Mouse (Mus musculus): ENCODE results near the gene Pram1. TPM values are rescaled to one million over a fixed set of nuclear protein-coding genes. Genes with fewer than 3 reads are reported as not detected.

Pram1 gene
- total RNA-seq, 2 experiments from 2014 or later = 0.60 TPM; not detected in 1

DNA sequence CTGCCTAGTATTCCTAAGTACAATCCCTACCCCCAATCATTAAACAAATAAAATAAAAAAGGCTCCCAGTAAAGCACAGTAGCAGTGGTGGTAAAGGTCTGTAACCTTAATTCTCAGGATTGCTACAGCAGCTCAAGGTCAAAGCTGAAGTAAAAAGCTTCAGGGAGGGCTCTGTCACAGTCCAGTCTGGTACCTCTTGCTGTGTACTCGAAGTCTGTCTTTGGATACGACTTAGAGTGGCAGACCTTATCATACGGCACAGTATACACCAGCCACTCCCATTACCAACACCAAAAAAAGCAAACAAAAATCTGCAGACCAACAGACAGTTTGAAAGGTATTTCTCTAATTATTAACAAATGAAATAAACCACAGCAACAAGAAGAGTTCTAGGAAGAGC, 29.0 kb downstream of the Pram1 start:
- no peak for DNase-seq (ENCODE audit: low spot score in 2 of 2)

DNA sequence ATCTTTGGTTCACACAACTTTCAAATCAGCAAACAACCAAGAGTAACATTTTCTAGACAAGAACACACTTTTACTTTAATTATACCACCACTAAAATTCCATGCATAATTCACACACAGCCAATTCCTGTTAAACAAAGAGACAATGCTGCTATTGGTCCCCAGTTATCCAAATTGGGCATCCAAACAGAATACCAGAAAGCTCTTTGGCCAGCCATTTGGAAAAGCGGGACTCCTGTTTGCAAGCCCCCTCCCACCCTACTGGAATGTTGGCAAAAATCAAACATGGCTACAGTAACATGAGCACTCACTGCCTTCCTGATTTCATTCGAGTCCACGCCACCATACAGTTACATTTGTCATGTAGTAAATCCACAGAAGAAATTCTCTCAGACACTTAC, 31.8 kb downstream of the Pram1 start:
- no peak for DNase-seq (ENCODE audit: low spot score in 2 of 2)

DNA sequence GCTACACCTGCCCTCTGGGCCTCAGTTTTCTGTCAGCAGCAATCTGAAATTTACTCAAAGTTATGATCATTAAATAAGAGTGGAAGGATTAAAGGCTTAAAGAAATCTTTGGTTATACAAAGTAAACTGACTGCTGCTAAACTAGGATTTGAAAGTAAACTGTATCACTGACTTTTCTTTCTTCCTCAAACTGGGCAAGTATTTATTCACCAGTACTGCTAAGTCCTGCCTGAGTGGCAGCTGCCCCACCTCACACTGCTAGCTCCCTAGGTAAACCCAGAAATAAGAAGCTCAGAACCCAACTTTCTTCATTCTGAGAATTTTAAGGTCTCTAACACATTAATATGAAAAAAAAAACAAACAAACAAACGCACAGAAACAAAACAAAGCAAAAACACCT, 36.0 kb downstream of the Pram1 start:
- no peak for DNase-seq (ENCODE audit: low spot score in 2 of 2)

DNA sequence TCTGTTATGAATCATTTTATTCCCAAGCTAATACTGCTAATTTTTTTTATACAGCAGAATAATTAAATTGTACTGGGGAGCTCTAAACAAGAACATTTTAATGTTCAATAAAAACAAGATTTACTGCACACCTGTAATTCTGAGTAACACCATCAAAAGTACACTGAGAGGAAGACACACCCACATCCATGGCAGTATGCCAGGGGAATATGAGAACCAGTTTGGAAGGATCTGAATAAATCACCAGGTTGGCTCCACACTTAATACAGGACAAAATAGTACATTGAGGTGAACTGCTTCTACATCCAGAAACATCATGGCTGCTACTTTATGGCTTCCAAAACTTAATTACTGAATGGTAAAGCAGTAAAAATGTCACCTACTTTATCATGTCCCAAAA, 37.6 kb downstream of the Pram1 start:
- no peak for DNase-seq (ENCODE audit: low spot score in 2 of 2)

DNA sequence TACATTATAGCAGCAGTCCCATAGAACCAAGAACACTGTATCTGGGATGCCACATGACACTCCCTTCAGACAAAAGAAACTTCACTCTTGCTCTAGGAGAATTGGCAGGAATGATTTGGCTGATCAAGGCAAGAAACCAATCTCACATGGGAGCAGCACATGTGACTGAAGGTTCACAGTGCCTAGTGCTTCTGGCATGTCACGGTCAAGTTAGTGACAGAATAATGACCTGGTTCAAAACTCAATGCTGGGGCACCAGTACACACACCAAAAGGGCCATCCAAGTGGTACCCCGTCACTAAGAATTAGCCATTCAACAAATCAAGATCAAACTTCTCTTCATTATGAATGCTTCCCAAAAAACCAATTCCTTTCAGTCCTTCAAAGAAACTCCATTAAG, 38.2 kb downstream of the Pram1 start:
- DNase-seq (ENCODE audit: low spot score in 2 of 2) = no peak

DNA sequence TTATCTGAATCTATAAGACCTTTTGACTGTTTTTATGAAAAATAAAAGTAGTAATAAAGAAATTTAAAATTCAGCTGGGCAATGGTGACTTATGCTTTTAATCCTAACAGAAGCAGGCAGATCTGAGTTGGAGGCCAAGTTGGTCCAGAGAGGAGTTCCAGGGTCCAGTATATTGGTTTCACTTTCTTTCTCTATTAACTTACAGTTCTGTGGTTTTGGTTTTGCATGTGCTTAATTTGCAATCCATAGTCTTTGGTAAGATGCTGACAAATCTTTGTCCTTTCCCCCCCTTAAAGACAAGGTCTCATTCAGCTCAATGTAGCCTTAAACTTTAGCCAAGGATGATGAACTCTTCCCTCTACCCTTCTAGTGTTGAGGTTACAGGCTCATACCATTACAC, 40.9 kb downstream of the Pram1 start:
- DNase-seq (ENCODE audit: low spot score in 2 of 2) = no peak

DNA sequence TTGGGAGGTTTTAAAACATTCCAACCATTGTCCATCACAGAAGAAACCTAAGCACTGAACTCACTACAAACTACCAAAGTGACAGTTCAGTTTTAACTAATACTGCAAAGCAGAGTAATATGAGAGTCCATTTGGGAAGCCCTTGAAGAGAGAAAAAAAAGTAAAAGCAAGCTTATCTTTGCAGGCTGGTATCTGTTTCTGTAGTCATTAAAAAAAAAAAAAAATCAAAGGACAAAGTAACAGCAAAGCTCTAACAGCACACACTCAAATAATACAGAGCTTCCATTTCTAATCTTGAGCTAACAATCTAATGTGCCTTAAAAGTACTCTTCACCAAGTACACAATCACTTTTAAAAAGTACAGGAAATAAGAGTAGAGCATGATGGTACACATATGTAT, 43.9 kb downstream of the Pram1 start:
- no peak for DNase-seq (ENCODE audit: low spot score in 2 of 2)

DNA sequence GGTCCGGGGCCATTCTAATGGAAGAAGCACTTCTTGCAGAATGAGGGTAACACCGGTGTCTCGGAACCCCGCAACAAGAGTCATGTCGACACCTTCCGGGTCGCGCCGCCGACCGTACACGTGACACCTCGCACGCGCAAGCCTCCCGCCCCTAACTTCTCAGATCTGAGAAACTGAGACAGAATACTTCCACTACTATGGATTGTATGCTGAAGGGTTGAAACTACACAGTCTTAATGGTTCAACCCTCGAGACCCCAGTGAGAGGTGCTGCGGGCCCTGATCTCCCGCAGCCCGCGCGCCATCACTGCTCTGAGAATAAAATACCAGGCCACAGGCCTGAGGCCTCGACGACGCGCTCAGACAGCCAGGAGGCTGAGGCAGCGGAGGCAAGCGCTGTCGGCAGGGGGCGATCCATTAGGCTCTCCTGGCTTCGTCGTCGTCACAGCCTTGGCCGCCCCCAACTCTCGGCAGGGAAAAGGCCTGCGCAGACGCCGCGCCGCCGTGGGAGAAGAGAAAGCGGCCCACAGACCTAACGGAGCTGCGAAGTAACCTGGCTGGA, 46.9 kb downstream of the Pram1 start:
- peak; percentile 65 to 72 for DNase-seq (ENCODE audit: low spot score in 2 of 2)

DNA sequence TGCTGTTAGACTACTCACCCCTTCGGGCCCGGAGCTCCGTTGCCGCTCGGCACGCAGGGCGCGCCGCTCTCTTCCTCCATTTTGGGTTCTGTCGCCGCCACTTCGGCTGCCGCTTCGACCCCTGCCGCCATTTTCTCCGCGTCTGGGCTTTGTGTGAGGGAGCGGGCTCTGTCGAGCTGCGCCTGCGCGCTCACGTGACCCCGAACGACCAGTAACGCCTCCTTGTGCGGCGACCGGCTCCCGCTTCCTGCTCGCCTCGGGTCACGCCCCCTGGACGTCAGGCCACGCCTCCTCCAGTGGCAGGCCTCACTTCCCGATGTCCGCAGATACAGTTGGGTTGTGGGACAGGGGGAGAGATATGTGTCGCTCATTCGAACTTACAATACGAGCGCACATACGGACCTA, 47.4 kb downstream of the Pram1 start:
- peak; percentile 97 to 98 for DNase-seq (ENCODE audit: low spot score in 2 of 2)

DNA sequence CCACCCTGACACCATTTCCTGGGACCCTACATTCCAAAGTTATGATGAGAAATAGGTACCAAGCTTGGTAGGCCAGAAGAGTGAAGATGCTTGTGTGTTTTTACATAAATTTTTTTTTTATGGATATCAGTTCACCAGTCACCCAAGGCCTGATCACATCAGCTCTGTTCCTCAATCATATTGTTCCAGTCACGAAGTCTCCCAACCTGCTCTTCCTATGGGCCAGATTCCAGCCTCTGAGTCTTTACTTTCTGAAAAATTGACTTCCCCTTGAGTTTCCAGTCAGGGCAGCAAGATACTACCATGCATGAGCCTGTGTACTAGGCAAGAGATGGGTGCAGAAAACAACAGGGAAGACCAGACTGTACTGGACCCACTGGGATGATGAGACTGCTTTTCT, 48.9 kb downstream of the Pram1 start, which contains the start of gene Hnrnpm:
Hnrnpm (minus strand) TSS at position 101 of the 400 bp plus-strand sequence.
- no peak for DNase-seq (ENCODE audit: low spot score in 2 of 2)

Other genes starting within 250 kb of the Pram1 start
- 10 to 100 TPM; 14.1 to 19.2 TPM for gene Zfp101, start 243.4 kb upstream of the Pram1 start, total RNA-seq (2021)
- not detected for gene Actl9, start 205.2 kb upstream of the Pram1 start, total RNA-seq (2021)
- 10 to 100 TPM; 23.0 to 27.4 TPM for gene Adamts10, start 113.9 kb upstream of the Pram1 start, total RNA-seq (2021)
- 1 to 10 TPM; 1.3 to 4.2 TPM for gene Myo1f, start 82.3 kb upstream of the Pram1 start, total RNA-seq (2021)
- 10 to 100 TPM; 44.0 to 46.7 TPM for gene Zfp414, start 9.0 kb upstream of the Pram1 start, total RNA-seq (2021)
- gene Hnrnpm, start 48.8 kb downstream of the Pram1 start, total RNA-seq (2021) = 100 to 1,000 TPM; 129 to 143 TPM
- gene March2, start 80.6 kb downstream of the Pram1 start, total RNA-seq (2021) = 10 to 100 TPM; 90.0 to 90.1 TPM
- gene Rab11b, start 122.5 kb downstream of the Pram1 start, total RNA-seq (2021) = 100 to 1,000 TPM; 359 to 382 TPM
- gene Angptl4, start 143.8 kb downstream of the Pram1 start, total RNA-seq (2021) = 1 to 10 TPM; 1.4 to 2.2 TPM
- gene Kank3, start 172.5 kb downstream of the Pram1 start, total RNA-seq (2021) = 10 to 100 TPM; 27.5 to 32.7 TPM
- 100 to 1,000 TPM; 702 to 765 TPM for gene Rps28, start 186.5 kb downstream of the Pram1 start, total RNA-seq (2021)
- 100 to 1,000 TPM; 194 to 196 TPM for gene Ndufa7, start 186.5 kb downstream of the Pram1 start, total RNA-seq (2021)
- 10 to 100 TPM; 24.2 to 24.4 TPM for gene Cd320, start 205.0 kb downstream of the Pram1 start, total RNA-seq (2021)
- not detected for gene Gm7029, start 235.8 kb downstream of the Pram1 start, total RNA-seq (2021)